Mouse (Mus musculus) ES-Bruce4 (cell line): Measurements from ENCODE around the gene Sh2b3. TPM values are rescaled to one million over a fixed set of nuclear protein-coding genes. Genes with fewer than 3 reads are reported as not detected.

Source experiments
- H3K27ac ChIP-seq: 2 replicates; pipeline ENCODE4 v1.5.1; 2012; ENCODE audit warnings: low read length, inconsistent platforms; ENCODE audit not compliant: insufficient read depth
- H3K27me3 ChIP-seq: 2 replicates; pipeline ENCODE4 v1.6.1; 2012; ENCODE audit warnings: mild to moderate bottlenecking, low read length, inconsistent platforms; ENCODE audit not compliant: control insufficient read depth, poor library complexity, insufficient read depth, severe bottlenecking
- H3K36me3 ChIP-seq: 2 replicates; pipeline ENCODE4 v1.6.1; 2012; ENCODE audit warnings: inconsistent platforms, mild to moderate bottlenecking, low read length, moderate library complexity; ENCODE audit not compliant: control insufficient read depth, poor library complexity, insufficient read depth, severe bottlenecking
- H3K4me1 ChIP-seq: one replicate; pipeline ENCODE4 v1.8.1; 2011; ENCODE audit warnings: low read length; ENCODE audit not compliant: control insufficient read depth, insufficient read depth
- H3K4me3 ChIP-seq: 2 replicates; pipeline ENCODE4 v1.5.1; 2011; ENCODE audit warnings: low read depth, mild to moderate bottlenecking, low read length
- H3K9ac ChIP-seq: 2 replicates; pipeline ENCODE4 v1.6.1; 2012; ENCODE audit warnings: low read depth, mild to moderate bottlenecking, inconsistent platforms; ENCODE audit not compliant: poor library complexity, severe bottlenecking
- H3K9me3 ChIP-seq: replicated peaks from 2 replicates; pipeline ENCODE4 v1.6.1; 2012; ENCODE audit warnings: mild to moderate bottlenecking, low read length, inconsistent platforms; ENCODE audit not compliant: control insufficient read depth, poor library complexity, insufficient read depth, severe bottlenecking
- CTCF ChIP-seq: IDR thresholded peaks from one replicate; pipeline ENCODE4 v1.8.1; 2011; ENCODE audit warnings: low read depth, low read length
- EP300 ChIP-seq: IDR thresholded peaks from 2 replicates; pipeline ENCODE4 v1.6.1; 2011; ENCODE audit warnings: low read depth, low read length; ENCODE audit not compliant: insufficient read depth
- POLR2A ChIP-seq: IDR thresholded peaks from one replicate; pipeline ENCODE4 v1.8.1; 2011; ENCODE audit warnings: low read length; ENCODE audit not compliant: insufficient read depth
- polyA plus RNA-seq: library from polyadenylated mRNA; stranded (reverse); fragments of >200 nt; gene quantifications from 2 replicates; pipeline ENCODE4 v1.2.4, GENCODE M21; 2011; ENCODE audit warnings: low read depth; ENCODE audit not compliant: missing spikeins, insufficient read depth, insufficient read length

The Sh2b3 gene
- polyA plus RNA-seq, 1 experiment = 8.5 TPM

DNA sequence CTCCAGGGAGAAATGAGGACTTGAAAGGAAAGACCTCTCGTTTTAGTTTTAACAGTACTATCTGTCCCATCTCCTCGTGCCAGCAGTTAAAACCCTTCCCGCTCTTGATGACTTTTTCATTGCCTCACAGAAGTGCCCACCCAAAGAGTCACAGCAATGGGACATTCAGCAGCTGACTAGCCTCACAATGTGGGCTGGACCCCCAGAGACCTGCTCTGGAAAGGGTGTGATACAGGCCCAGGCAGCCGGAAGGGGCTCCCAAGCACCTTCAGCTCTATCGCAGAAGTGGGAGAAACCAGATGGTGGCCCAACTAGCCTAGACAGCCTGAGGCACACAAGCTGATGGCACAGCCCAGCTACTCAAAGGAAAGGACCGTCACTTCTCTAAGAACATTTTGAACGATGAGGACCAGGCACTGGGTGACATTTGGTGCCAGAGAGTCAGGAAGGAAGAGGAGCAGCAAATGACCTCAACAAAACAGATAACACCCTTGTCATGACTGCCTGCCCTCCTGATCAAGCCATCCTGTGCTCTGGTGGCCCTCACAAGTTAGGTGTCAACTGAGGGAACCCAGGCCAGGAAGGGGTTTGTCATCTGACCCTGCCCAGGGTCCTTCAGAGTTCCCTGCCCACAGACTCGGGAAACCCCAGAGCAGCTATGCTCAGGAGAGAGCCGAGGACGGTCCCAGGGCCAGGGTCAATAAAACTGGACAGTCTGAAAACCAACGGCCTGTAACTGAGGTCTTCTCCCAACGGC, 2.3 kb downstream of the Sh2b3 start:
- no peaks in the 10 kb centered on the region for H3K36me3 ChIP-seq
- H3K27ac ChIP-seq = no peak overlapping the region
- H3K27me3 ChIP-seq = no peaks in the 10 kb centered on the region
- peak overlapping the region; percentile 51; the same call in 1 of the 2 replicates for H3K4me3 ChIP-seq
- TF ChIP-seq CTCF (no peak), EP300 (no peak), POLR2A (no peak)
- peaks cover 11% of the 10 kb centered on the region for H3K4me1 ChIP-seq
- no peaks in the 10 kb centered on the region for H3K9me3 ChIP-seq
- peak overlapping the region; percentile 94; the same call in 1 of the 2 replicates for H3K9ac ChIP-seq

DNA sequence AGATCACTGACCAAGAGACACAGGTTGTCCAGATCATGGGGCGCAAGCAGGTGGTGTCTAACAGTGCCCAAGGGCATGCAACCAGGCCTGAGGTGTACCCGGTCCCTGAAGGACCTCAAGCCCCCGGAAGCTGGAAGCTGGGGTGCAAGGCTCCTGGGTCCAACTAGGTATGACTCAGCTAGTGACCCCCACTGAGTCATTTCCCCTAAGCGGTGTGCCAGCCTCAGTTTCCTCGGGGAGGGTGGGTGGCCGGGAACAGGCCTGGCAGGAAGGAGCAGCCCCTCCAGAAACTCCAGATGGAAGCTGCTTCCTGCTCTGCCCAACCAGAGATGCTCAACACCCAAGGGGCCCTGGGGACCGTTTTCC, 3.2 kb downstream of the Sh2b3 start:
- Histone ChIP-seq H3K27me3 (no peaks in the 10 kb centered on the region), H3K36me3 (no peaks in the 10 kb centered on the region), H3K4me3 (no peak overlapping the region), H3K9ac (no peak overlapping the region), H3K4me1 (peaks cover 11% of the 10 kb centered on the region), H3K9me3 (no peaks in the 10 kb centered on the region), H3K27ac (no peak overlapping the region)
- TF ChIP-seq EP300 (no peak), CTCF (no peak), POLR2A (no peak)

DNA sequence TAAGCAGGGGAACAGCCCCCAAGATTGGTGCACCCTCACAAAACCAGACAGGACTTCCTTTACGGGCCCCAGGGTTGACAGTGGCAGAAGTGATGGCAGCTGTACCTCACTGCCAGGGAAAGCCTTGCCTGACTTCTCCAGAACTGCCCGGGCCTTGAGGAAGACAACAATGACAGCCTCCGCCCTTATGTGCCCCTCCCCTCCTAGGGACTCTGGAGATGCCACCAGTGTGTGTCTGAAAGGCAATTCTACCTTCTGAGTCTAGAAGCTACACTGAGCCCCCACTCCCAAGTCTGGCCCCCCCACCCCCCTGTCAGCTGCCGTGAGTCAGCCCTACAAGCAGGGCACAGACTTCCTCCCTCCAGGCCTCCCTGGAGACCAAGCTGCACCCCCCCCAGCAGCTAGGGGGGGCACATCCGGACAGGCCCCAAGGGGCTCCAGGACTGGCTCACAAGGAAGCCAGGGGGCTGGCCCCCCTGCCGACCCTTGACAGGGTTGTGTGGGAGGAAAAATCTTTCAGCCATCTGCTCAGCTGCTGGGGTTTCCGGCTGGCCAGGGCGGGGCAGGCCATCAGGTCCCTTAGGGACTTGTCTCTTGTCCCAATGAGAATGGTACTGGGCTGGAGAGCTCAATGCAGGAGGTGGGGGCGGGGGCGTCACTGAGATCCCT, 3.7 kb downstream of the Sh2b3 start:
- Histone ChIP-seq H3K9me3 (no peaks in the 10 kb centered on the region), H3K36me3 (no peaks in the 10 kb centered on the region), H3K9ac (no peak overlapping the region), H3K27me3 (no peaks in the 10 kb centered on the region), H3K4me1 (peaks cover 11% of the 10 kb centered on the region), H3K27ac (no peak overlapping the region), H3K4me3 (no peak overlapping the region)
- TF ChIP-seq POLR2A = no peak
- no peak for TF ChIP-seq CTCF
- no peak for TF ChIP-seq EP300

DNA sequence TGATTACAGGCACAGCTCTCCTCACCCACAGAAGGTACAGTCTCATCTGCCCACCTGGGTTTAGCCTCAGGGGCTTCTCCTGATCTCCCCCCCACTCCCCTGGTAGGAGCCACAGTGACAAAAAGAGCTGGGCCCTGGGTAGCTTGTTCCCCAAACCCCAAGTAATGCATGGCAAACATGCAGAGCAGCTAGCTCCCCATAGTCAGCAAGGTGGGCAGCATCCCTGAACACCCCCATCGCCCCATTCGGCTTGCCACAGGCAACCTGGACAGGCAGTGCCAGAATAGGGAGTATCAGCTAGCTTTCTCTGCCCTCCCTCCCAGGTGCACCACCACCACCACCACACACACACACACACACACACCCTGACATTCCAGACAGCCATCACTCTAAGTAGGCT, 4.3 kb downstream of the Sh2b3 start:
- Histone ChIP-seq H3K9me3 (no peaks in the 10 kb centered on the region), H3K27ac (no peak overlapping the region), H3K36me3 (no peaks in the 10 kb centered on the region), H3K4me3 (no peak overlapping the region), H3K9ac (no peak overlapping the region), H3K27me3 (no peaks in the 10 kb centered on the region), H3K4me1 (peaks cover 11% of the 10 kb centered on the region)
- no peak for TF ChIP-seq POLR2A
- no peak for TF ChIP-seq EP300
- no peak for TF ChIP-seq CTCF

DNA sequence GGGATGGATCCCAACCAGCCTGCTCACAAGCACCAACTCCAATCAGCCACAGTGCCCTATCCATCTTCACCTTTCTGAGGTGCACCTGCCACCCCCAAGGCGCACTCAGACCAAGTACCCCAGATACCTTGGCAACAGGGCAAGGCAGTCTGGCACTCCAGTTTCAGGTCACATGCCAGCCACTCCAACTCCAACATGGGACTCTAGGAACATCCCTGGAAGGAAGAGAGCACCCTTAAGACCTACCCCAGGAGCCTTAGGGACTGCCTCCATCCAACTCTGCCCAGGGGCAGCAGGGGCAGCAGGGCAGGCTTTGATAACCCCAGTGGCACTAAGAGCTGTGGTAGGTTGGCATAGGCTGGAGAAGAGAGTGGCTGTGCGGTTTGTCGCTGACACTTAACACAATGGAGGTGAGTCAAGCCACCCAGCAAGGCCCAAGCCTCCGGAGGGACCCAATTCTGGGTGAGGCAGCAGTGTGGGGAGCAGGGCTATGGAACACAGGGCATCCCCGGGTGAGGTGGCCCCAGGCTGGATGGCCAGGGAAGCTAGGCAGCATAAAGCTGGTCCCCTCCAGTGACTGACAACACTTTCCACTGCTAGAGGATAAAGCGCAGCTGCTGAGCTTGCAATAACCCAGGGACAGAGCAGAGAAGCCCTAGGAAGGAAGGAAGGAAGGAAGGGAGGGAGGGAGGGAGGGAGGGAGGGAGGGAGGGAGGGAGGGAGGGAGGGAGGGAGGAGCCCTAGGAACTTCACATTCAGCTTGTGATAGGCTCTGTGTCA, 4.9 kb downstream of the Sh2b3 start:
- no peak overlapping the region for H3K27ac ChIP-seq
- TF ChIP-seq EP300 (no peak), POLR2A (no peak), CTCF (no peak)

More for the DNA sequence above, 4.9 kb downstream of the Sh2b3 start:
- H3K9ac ChIP-seq = no peak overlapping the region
- no peaks in the 10 kb centered on the region for H3K36me3 ChIP-seq
- H3K27me3 ChIP-seq = no peaks in the 10 kb centered on the region
- H3K9me3 ChIP-seq = no peaks in the 10 kb centered on the region
- H3K4me1 ChIP-seq = peaks cover 11% of the 10 kb centered on the region
- no peak overlapping the region for H3K4me3 ChIP-seq
